Mouse (Mus musculus) bone marrow macrophage, adult 2 months (primary cell): ENCODE data around the gene Rai14.

Source experiments
- CTCF ChIP-seq: IDR thresholded peaks from 2 replicates; pipeline ENCODE4 v1.5.1; 2012; ENCODE audit warnings: low read depth, mild to moderate bottlenecking, low read length, moderate library complexity
- POLR2A ChIP-seq: IDR thresholded peaks from 2 replicates; pipeline ENCODE4 v1.6.1; 2012; ENCODE audit warnings: mild to moderate bottlenecking, low read depth, low read length, borderline replicate concordance

DNA sequence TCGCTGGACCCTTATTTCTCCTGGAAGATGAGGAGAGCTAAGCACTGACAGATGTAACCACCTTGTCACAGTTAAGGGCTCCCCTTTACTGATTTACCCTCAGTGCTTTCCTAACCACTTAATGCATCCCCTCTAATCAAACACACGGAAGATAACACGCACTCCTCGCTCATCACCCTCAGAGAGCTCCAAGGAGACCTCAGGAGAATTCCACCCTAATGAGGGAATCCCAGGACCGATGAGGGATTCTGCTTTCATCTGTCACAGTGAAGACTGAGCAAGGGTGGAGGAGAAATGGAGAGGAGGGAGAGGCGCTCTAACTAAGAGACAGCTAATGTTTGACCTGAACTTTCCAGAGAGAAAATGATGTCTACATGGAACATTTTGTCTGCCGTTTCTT is 44.3 kb downstream of the Rai14 start:
- no peak for TF ChIP-seq CTCF
- no peak for TF ChIP-seq POLR2A
